20 mouse cellular contexts compared by ENCODE assay signal in the genomic region with DNA sequence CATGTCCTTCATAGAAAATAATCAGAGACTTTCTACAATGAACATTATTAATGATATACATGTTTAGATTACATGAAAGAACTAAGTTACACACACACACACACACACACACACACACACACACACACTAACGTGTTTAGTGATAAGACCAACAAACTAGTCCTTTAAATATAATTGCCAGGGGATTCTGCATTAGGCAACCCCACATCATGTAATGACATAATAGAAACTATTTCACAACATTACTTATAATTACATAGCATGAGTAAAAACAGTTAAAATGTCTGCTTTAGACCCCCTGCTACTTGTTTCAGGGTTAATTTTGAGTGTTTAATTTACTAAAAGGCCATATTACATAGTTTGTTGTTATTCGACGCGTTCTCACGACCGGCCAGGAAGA. TPM values are rescaled to one million over a fixed set of nuclear protein-coding genes. Genes with fewer than 3 reads are reported as not detected.
DNase-seq lines count a peak whose midpoint lies in the region; ATAC-seq lines count a peak whose summit lies in the region.
"Had no signal": no experiment of that assay in that cellular context is flagged by ENCODE, and none has a peak within 500 bp of the region (broad histone marks: within the 10 kb centered on the region; RNA-seq: fewer than 3 reads in every experiment).

No protein-coding gene starts in this region.

- no peak for DNase-seq in gastrocnemius, postnatal 25 days
- no peak for DNase-seq in left cerebral cortex, adult 18-20 months (ENCODE audit: low spot score in 2 of 2)
- DNase-seq in left cerebral cortex, adult 8-10 months (ENCODE audit: low spot score in 2 of 2) = no peak
- DNase-seq in natural killer cell, adult 2 months (ENCODE audit: low spot score in 2 of 2) = no peak
- DNase-seq: adrenal gland, adult 2 months; adrenal gland, adult 8-10 months; adrenal gland, postnatal 10 days; adrenal gland, postnatal 14 days; adrenal gland, postnatal 25 days; adrenal gland, postnatal 36 days; B cell, adult 2 months; cerebellum, adult 11 months; cerebellum, adult 11-12 months had no signal

- ATAC-seq in common myeloid progenitor, adult 5-6 weeks (replicated peaks; ENCODE audit: low read depth, poor library complexity, severe bottlenecking) = 0 out of 2 replicates have a peak, but pooled peaks have one; percentile 27
- peak; percentile 67 for ATAC-seq in granulocyte monocyte progenitor cell, adult 5-6 weeks (replicated peaks; ENCODE audit: poor library complexity, severe bottlenecking)
- 0 out of 2 replicates have a peak, but pooled peaks have one; percentile 26 for ATAC-seq in megakaryocyte, adult 5-6 weeks (ENCODE audit: poor library complexity, severe bottlenecking)
- ATAC-seq in megakaryocyte progenitor cell, adult 5-6 weeks (replicated peaks; ENCODE audit: poor library complexity) = peak; percentile 55; the same call in 1 of the 2 replicates
- ATAC-seq: activated CD4-positive, CD25-positive, alpha-beta regulatory T cell, adult 4 months; CD4-positive, CD25-positive, alpha-beta regulatory T cell, adult 4 months; Patski had no signal

RNA-seq across cellular contexts. Expression of gene Mbnl1, which starts 16.9 kb away (rescaled TPM):
- total RNA-seq in common myeloid progenitor, adult 5-6 weeks (2017) = 788 and 813 TPM in 2 replicates
- total RNA-seq in granulocyte monocyte progenitor cell, adult 5-6 weeks (2014; fragmentation: Nextera tagmentation) = 464 and 485 TPM in 2 replicates
- total RNA-seq in granulocyte monocyte progenitor cell, adult 5-6 weeks (2017) = 524 and 651 TPM in 2 replicates
- 716 and 772 TPM in 2 replicates for total RNA-seq in megakaryocyte, adult 5-6 weeks (2015)
- total RNA-seq in megakaryocyte, adult 5-6 weeks (2017) = 1,073 and 1,122 TPM in 2 replicates
- 542 and 611 TPM in 2 replicates for total RNA-seq in megakaryocyte progenitor cell, adult 5-6 weeks (2015)
- 545 and 581 TPM in 2 replicates for total RNA-seq in megakaryocyte progenitor cell, adult 5-6 weeks (2017)
- 100 to 1,000 TPM; 339 to 401 TPM for total RNA-seq in gastrocnemius, postnatal 25 days (2021)
- 100 to 1,000 TPM; 141 to 157 TPM for total RNA-seq in left cerebral cortex, adult 18-20 months (2021)
- total RNA-seq in left cerebral cortex, adult 8-10 months (2022) = 100 to 1,000 TPM; 155 to 163 (median 160) TPM
